Mouse (Mus musculus) olfactory bulb, adult 2 months (tissue): ENCODE data around the gene Siglecf.

Experiments used
- CTCF ChIP-seq: fragments of 200-500 bp; IDR thresholded peaks from 2 replicates; pipeline ENCODE4 v1.5.1; 2012; ENCODE audit warnings: low read depth, mild to moderate bottlenecking, low read length, moderate library complexity; ENCODE audit not compliant: insufficient read depth
- POLR2A ChIP-seq: fragments of 200-500 bp; IDR thresholded peaks from 2 replicates; pipeline ENCODE4 v1.6.1; 2012; ENCODE audit warnings: mild to moderate bottlenecking, low read depth, low read length, moderate library complexity; ENCODE audit not compliant: insufficient read depth

- no peak for TF ChIP-seq CTCF
- TF ChIP-seq POLR2A: no peak
Measured at GRCm38 (mm10) chr7:43399501-43399900, 48.4 kb downstream of the Siglecf start.
